Mouse (Mus musculus) cortical plate, adult 2 months (tissue): Measurements from ENCODE around the gene Foxb2. TPM values are rescaled to one million over a fixed set of nuclear protein-coding genes. Genes with fewer than 3 reads are reported as not detected.
"Not testable (repeated sequence)": the region's sequence is repeated elsewhere in the genome, so short reads cannot be mapped to it uniquely, and the experiment has no call there.

Source experiments
- H3K27ac ChIP-seq: fragments of 200-500 bp; 2 replicates; pipeline ENCODE4 v1.5.1; 2012; ENCODE audit warnings: low read length, control low read depth, inconsistent platforms; ENCODE audit not compliant: insufficient read depth
- H3K4me1 ChIP-seq: fragments of 200-500 bp; 2 replicates; pipeline ENCODE4 v1.6.1; 2011; ENCODE audit warnings: low read length; ENCODE audit not compliant: control insufficient read depth, insufficient read depth
- H3K4me3 ChIP-seq: fragments of 200-500 bp; 2 replicates; pipeline ENCODE4 v1.5.1; 2011; ENCODE audit warnings: mild to moderate bottlenecking, low read length, control low read depth; ENCODE audit not compliant: insufficient read depth
- CTCF ChIP-seq: fragments of 200-500 bp; IDR thresholded peaks from 2 replicates; pipeline ENCODE4 v1.5.1; 2011; ENCODE audit warnings: mild to moderate bottlenecking, control low read depth, low read length; ENCODE audit not compliant: insufficient read depth; ENCODE audit errors: extremely low read depth
- POLR2A ChIP-seq: fragments of 200-500 bp; IDR thresholded peaks from 2 replicates; pipeline ENCODE4 v1.6.1; 2011; ENCODE audit warnings: mild to moderate bottlenecking, low read length, control low read depth; ENCODE audit not compliant: insufficient read depth; ENCODE audit errors: extremely low read depth
- polyA plus RNA-seq: library from polyadenylated mRNA; depleted of rRNA; stranded (reverse); fragments of >200 nt; gene quantifications from 2 replicates; pipeline ENCODE4 v1.2.3, GENCODE M21; 2012

Foxb2 gene
- polyA plus RNA-seq, 1 experiment = not detected

- Histone ChIP-seq H3K4me1 (no peaks in the 10 kb centered on the region), H3K27ac (no peak overlapping the region), H3K4me3 (no peak overlapping the region)
- no peak for TF ChIP-seq CTCF
- TF ChIP-seq POLR2A = no peak
Measured at GRCm38 (mm10) chr19:16872331-16873180, 1.0 kb downstream of the Foxb2 start.

DNA sequence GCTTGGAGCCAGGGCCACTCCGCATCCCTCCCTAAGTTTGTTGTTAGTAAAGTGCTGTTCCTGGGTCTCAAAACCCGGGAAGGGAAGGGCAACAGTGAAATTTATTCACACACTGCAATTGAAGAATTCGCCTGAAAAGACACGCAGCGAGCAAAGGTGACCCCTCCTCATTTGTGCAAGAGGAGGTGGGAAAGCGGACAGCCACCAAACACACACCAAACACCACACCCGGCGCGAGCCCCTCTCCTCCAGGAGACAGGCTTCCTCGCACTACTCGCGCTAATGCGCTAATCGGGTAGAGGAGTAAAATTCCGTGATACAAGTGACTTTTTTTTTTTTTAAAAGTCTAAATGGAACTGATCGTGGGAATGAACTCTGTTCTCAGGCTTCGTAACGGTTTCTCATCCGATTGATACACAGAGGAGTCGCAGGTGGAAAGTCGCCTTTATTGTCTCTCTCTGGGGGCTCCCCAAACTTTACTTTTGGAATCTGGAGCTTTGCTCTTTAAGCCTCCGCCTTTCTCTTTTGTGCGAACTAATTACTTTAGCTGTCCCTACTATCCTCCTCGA is 2.3 kb downstream of the Foxb2 start:
- Histone ChIP-seq H3K4me1 (no peaks in the 10 kb centered on the region), H3K4me3 (no peak overlapping the region), H3K27ac (no peak overlapping the region)
- TF ChIP-seq CTCF (no peak), POLR2A (no peak)

DNA sequence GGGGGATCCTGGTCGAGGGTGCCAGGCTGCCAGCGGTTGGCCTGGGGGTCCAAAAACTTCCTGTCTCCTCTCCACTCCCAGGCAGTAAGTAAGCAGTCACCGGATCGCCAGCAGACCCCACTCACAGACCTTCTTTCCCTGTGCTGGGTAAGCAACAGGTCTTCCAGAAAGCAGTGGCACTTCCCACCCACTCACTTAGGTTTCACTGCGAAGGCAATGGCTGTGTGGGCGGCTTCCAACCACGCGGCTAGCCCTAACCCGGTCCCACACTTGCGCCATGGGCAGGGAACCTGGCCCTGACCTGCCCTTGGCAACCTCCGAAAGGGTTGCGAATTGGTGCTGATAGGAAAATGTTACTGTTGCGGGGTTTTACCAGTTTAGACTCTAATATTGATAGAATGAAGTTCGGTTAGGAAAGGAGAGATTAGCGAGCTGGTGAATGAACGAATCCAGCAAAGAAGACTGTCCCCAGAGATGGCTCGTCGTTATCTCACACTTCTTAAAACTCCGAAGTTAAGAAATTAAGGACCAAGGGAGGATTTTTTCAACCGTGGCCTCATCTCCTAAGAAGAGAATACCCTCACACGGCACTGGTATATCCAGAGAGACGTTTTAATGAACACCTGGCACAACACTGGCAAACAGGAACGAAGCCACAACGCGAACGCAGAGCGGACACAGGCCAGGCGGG is 3.0 kb downstream of the Foxb2 start:
- no peaks in the 10 kb centered on the region for H3K4me1 ChIP-seq
- no peak overlapping the region for H3K4me3 ChIP-seq
- TF ChIP-seq CTCF (no peak), POLR2A (no peak)
- H3K27ac ChIP-seq = no peak overlapping the region

- TF ChIP-seq POLR2A (no peak), CTCF (no peak)
- Histone ChIP-seq H3K4me3 (no peak overlapping the region), H3K4me1 (no peaks in the 10 kb centered on the region), H3K27ac (no peak overlapping the region)
Measured at GRCm38 (mm10) chr19:16868534-16868933, 5.1 kb downstream of the Foxb2 start.

DNA sequence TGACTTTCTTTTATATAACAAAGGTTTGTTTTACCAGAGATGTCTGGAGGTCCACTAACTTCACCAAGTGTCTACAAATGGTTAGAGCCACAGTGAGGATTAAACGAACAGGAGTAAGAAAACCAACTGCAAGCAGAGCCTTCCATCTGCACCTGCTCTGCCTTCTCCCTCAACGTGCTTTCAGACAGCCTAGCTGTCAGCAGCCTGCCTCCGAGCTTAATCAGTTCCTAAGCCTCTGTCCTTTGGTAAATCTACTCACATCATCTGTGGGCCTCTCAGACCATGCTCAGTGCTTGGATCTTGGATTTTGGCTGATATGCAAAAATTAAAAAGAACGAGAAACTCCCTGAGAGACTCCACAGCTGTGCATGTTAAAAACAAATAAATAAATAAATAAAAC is 15.0 kb downstream of the Foxb2 start:
- H3K4me1 ChIP-seq = no peaks in the 10 kb centered on the region
- no peak for TF ChIP-seq CTCF
- TF ChIP-seq POLR2A = no peak
- no peak overlapping the region for H3K27ac ChIP-seq
- H3K4me3 ChIP-seq = no peak overlapping the region

DNA sequence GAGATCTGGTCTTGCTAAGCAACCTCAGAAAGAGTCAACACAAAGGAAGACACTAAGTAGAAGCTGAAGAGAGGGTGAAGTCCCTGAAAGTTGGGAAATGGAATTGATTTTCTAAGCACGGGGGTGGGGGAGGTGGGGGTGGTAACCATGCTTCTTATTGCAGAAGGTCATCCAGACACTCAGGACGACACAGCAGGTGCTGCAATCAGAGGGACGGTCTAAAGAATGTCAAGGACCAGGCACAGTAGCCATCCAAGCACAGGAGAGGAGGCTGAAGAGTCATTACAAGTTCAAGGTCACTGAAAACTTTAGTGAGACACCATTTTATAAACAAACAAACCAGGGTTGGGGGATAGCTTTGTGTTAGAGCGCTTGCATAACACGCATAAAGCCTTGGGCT is 16.9 kb downstream of the Foxb2 start:
- Histone ChIP-seq H3K4me3 (no peak overlapping the region), H3K27ac (no peak overlapping the region), H3K4me1 (no peaks in the 10 kb centered on the region)
- TF ChIP-seq POLR2A (no peak), CTCF (no peak)

DNA sequence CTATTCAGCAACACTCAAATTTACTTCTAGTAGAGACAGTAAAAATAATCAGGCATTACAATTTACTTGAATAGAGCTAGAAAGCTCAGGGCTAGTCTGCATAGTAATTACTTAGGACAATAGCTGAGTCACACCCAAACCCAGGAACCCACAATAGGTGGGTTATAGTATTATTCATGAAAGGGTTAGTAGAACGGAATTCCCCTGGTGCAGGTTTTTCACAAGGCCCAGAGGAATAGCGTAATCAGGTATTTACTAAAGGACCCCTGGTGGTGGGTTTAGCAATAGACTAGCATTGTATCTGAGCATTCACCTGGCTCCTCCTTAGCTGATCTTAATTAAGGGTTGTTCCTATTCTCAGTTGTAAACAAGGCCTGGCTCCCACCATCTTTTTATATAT is 29.5 kb downstream of the Foxb2 start:
- not testable (repeated sequence) for H3K4me3 ChIP-seq, H3K27ac ChIP-seq

DNA sequence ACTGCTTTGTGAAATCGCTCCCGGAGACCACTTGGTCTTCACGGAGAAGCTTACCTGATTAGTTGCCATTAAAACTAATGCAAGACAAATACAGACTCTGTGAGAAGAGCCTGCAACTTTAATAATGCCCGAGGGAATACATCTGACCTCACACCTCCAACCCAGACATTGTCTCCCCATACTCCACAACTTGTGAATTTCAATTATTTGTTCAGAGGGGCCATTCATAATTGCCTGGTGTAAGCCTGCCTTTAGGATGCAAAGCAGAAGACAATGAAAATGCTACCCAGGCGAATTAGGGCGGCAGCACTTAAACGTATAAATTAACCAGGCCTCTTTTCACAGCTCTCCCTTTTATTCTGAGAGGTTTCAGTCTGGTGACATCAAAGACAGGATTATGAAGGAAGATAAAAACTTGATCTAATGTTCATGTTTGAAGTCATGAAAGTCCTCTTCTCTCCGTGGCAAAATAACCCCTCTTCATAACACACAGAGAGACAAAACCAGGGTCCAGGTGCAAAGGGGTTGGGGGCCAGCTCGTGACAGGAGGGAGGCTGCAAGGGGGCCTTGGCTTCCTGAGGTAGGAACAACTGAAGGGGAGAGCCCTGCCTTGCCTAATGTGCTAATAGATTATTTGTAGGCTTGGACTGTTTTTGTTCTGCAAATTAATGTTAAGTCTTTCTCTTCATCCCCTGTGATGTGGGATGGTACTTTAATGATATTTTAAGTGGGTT is 31.9 kb downstream of the Foxb2 start:
- Histone ChIP-seq H3K27ac (no peak overlapping the region), H3K4me1 (no peaks in the 10 kb centered on the region), H3K4me3 (no peak overlapping the region)
- TF ChIP-seq CTCF (no peak), POLR2A (no peak)

More for the DNA sequence above, 29.5 kb downstream of the Foxb2 start:
- H3K4me1 ChIP-seq = not testable (repeated sequence)

- TF ChIP-seq POLR2A = no peak
- no peak for TF ChIP-seq CTCF
Measured at GRCm38 (mm10) chr19:16841001-16841400, 32.6 kb downstream of the Foxb2 start.

DNA sequence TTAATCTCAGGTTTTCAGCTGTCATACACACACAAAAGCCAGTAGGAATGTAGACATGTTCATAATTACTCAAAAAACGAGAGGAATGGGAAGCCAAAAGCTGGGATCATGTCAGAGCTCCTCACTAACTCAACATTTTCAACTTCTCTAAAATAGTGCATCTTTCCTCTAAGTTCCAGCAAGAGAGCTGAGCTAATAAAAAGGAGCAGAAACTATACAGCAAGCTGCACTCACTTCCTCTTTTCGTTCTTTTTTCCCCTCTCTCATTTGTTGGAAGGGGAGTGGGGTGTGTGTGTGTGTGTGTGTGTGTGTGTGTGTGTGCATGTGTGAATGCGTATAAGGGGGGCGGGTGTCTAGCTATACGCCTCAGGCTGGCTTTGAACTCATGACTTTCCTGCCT is 45.9 kb downstream of the Foxb2 start:
- H3K4me3 ChIP-seq = no peak overlapping the region
- H3K27ac ChIP-seq = no peak overlapping the region
- TF ChIP-seq POLR2A (no peak), CTCF (no peak)
- H3K4me1 ChIP-seq = no peaks in the 10 kb centered on the region

More at GRCm38 (mm10) chr19:16841001-16841400, 32.6 kb downstream of the Foxb2 start:
- H3K4me1 ChIP-seq = no peaks in the 10 kb centered on the region
- H3K27ac ChIP-seq = no peak overlapping the region
- H3K4me3 ChIP-seq = no peak overlapping the region
